Mouse (Mus musculus): ENCODE results near the gene Lasp1. TPM values are rescaled to one million over a fixed set of nuclear protein-coding genes. Genes with fewer than 3 reads are reported as not detected.

The Lasp1 gene
- polyA plus RNA-seq, 1 experiment from 2014 or later: 88.6 TPM

DNA sequence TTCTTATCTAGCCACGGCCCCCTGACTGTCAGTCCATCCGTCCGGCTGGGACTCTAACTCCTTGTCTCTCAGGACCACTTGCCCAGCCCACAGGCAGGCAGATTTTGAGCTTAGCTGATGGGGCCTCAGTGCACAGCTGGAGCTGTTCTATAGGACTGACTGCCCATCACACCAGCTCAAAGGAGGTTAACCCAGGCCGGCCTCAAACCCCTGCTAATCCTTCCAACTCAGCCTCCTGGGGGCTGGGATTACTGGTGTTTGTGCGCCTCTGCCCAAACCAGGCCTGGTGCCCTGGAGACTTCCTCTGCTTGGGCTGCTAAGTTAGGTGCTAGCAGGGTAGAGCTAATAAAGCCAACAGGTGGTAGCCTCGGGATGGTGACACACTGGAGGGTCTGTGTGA, 19.2 kb downstream of the Lasp1 start:
- Histone ChIP-seq H3K4me2 (ENCODE audit: low read depth, low read length) (no peak overlapping the region), H3K4me1 (ENCODE audit: control insufficient read depth, insufficient read depth, low read length) (peaks cover 25% of the 10 kb centered on the region), H3K27me3 (replicated peaks; ENCODE audit: control insufficient read depth, insufficient read depth, low read length) (no peaks in the 10 kb centered on the region), H3K4me3 (ENCODE audit: low read depth, low read length) (no peak overlapping the region), H3K9ac (ENCODE audit: low read depth, low read length) (0 out of 2 replicates have a peak overlapping the region, but pooled peaks have one; percentile 5), H3K9me3 (ENCODE audit: control insufficient read depth, low read length) (no peaks in the 10 kb centered on the region), H3K27ac (replicated peaks; ENCODE audit: low read depth, low read length) (no peak overlapping the region), H3K36me3 (ENCODE audit: control insufficient read depth, insufficient read depth, low read length) (peaks cover 58% of the 10 kb centered on the region)
- no peak; the same call in 1 of the 2 replicates for ATAC-seq (ENCODE audit: low read depth)
- 42% methylated on average over 6 of the region's 6 CpGs for WGBS
- no peak for DNase-seq (ENCODE audit: low spot score)

- Histone ChIP-seq H3K36me3 (ENCODE audit: control insufficient read depth, insufficient read depth, low read length) (peaks cover 62% of the 10 kb centered on the region), H3K9me3 (ENCODE audit: control insufficient read depth, low read length) (no peaks in the 10 kb centered on the region), H3K27me3 (replicated peaks; ENCODE audit: control insufficient read depth, insufficient read depth, low read length) (no peaks in the 10 kb centered on the region), H3K27ac (replicated peaks; ENCODE audit: low read depth, low read length) (peak overlapping the region; percentile 49; the same call in 1 of the 2 replicates), H3K4me2 (ENCODE audit: low read depth, low read length) (no peak overlapping the region), H3K9ac (ENCODE audit: low read depth, low read length) (0 out of 2 replicates have a peak overlapping the region, but pooled peaks have one; percentile 5), H3K4me1 (ENCODE audit: control insufficient read depth, insufficient read depth, low read length) (peaks cover 24% of the 10 kb centered on the region), H3K4me3 (ENCODE audit: low read depth, low read length) (no peak overlapping the region)
- DNase-seq (ENCODE audit: low spot score) (no peak), ATAC-seq (ENCODE audit: low read depth) (peak; percentile 62)
- WGBS: 9% methylated on average over 4 of the region's 4 CpGs
Measured at GRCm38 (mm10) chr11:97818571-97818970, 19.8 kb downstream of the Lasp1 start.

DNA sequence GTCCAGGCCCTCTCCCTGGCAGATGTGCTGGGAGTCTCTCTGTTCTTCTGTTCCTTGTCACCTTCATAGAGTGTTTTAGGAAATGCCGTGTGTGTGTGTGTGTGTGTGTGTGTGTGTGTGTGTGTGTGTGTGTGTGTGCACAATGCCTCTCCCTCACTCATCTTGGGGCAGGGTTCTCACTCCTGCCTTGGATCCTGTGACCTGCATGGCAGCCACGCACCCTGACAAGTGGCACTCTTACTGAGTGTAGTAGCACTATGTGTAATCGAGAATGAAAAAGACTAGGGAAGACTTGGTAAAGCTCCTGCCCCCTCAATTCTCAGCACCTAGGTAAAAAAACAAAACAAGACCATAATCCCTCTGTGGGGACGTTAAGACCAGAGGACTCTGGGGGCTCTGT, 20.3 kb downstream of the Lasp1 start:
- Histone ChIP-seq H3K9me3 (ENCODE audit: control insufficient read depth, low read length) (no peaks in the 10 kb centered on the region), H3K36me3 (ENCODE audit: control insufficient read depth, insufficient read depth, low read length) (peaks cover 65% of the 10 kb centered on the region), H3K4me3 (ENCODE audit: low read depth, low read length) (no peak overlapping the region), H3K4me1 (ENCODE audit: control insufficient read depth, insufficient read depth, low read length) (peaks cover 24% of the 10 kb centered on the region), H3K27ac (replicated peaks; ENCODE audit: low read depth, low read length) (peak overlapping the region; percentile 49; the same call in 1 of the 2 replicates), H3K4me2 (ENCODE audit: low read depth, low read length) (no peak overlapping the region), H3K9ac (ENCODE audit: low read depth, low read length) (no peak overlapping the region), H3K27me3 (replicated peaks; ENCODE audit: control insufficient read depth, insufficient read depth, low read length) (no peaks in the 10 kb centered on the region)
- 63% methylated on average over 4 of the region's 4 CpGs for WGBS
- DNase-seq (ENCODE audit: low spot score) (no peak), ATAC-seq (ENCODE audit: low read depth) (no peak)

GRCm38 (mm10) chr11:97819923-97820322, 21.1 kb downstream of the Lasp1 start:
- Histone ChIP-seq H3K4me3 (ENCODE audit: low read depth, low read length) (no peak overlapping the region), H3K27ac (replicated peaks; ENCODE audit: low read depth, low read length) (no peak overlapping the region), H3K4me2 (ENCODE audit: low read depth, low read length) (no peak overlapping the region), H3K9ac (ENCODE audit: low read depth, low read length) (no peak overlapping the region), H3K4me1 (ENCODE audit: control insufficient read depth, insufficient read depth, low read length) (peaks cover 21% of the 10 kb centered on the region), H3K36me3 (ENCODE audit: control insufficient read depth, insufficient read depth, low read length) (peaks cover 67% of the 10 kb centered on the region), H3K9me3 (ENCODE audit: control insufficient read depth, low read length) (no peaks in the 10 kb centered on the region), H3K27me3 (replicated peaks; ENCODE audit: control insufficient read depth, insufficient read depth, low read length) (no peaks in the 10 kb centered on the region)
- ATAC-seq (ENCODE audit: low read depth) (no peak), DNase-seq (ENCODE audit: low spot score) (no peak)
- 59% methylated on average over 5 of the region's 5 CpGs for WGBS

GRCm38 (mm10) chr11:97820840-97821239, 22.0 kb downstream of the Lasp1 start:
- no peak overlapping the region for H3K4me3 ChIP-seq (ENCODE audit: low read depth, low read length)
- no peak overlapping the region for H3K4me2 ChIP-seq (ENCODE audit: low read depth, low read length)
- H3K27me3 ChIP-seq (replicated peaks; ENCODE audit: control insufficient read depth, insufficient read depth, low read length): no peaks in the 10 kb centered on the region
- peaks cover 67% of the 10 kb centered on the region for H3K36me3 ChIP-seq (ENCODE audit: control insufficient read depth, insufficient read depth, low read length)
- no peak overlapping the region for H3K9ac ChIP-seq (ENCODE audit: low read depth, low read length)
- peaks cover 21% of the 10 kb centered on the region for H3K4me1 ChIP-seq (ENCODE audit: control insufficient read depth, insufficient read depth, low read length)
- no peak for DNase-seq (ENCODE audit: low spot score)
- no peak overlapping the region for H3K27ac ChIP-seq (replicated peaks; ENCODE audit: low read depth, low read length)
- no peaks in the 10 kb centered on the region for H3K9me3 ChIP-seq (ENCODE audit: control insufficient read depth, low read length)
- no peak for ATAC-seq (ENCODE audit: low read depth)
- WGBS: 64% methylated on average over 4 of the region's 4 CpGs

- no peaks in the 10 kb centered on the region for H3K9me3 ChIP-seq (ENCODE audit: control insufficient read depth, low read length)
- ATAC-seq (ENCODE audit: low read depth) (no peak), DNase-seq (ENCODE audit: low spot score) (no peak)
- no peak overlapping the region for H3K27ac ChIP-seq (replicated peaks; ENCODE audit: low read depth, low read length)
- WGBS: 96% methylated on average over 8 of the region's 8 CpGs
- peaks cover 67% of the 10 kb centered on the region for H3K36me3 ChIP-seq (ENCODE audit: control insufficient read depth, insufficient read depth, low read length)
- no peak overlapping the region for H3K4me3 ChIP-seq (ENCODE audit: low read depth, low read length)
- no peak overlapping the region for H3K9ac ChIP-seq (ENCODE audit: low read depth, low read length)
- H3K27me3 ChIP-seq (replicated peaks; ENCODE audit: control insufficient read depth, insufficient read depth, low read length): no peaks in the 10 kb centered on the region
- H3K4me2 ChIP-seq (ENCODE audit: low read depth, low read length): no peak overlapping the region
- peaks cover 21% of the 10 kb centered on the region for H3K4me1 ChIP-seq (ENCODE audit: control insufficient read depth, insufficient read depth, low read length)
Measured at GRCm38 (mm10) chr11:97821401-97822064, 22.7 kb downstream of the Lasp1 start.

GRCm38 (mm10) chr11:97822840-97823603, 24.2 kb downstream of the Lasp1 start:
- Histone ChIP-seq H3K4me1 (ENCODE audit: control insufficient read depth, insufficient read depth, low read length) (peaks cover 8% of the 10 kb centered on the region), H3K4me2 (ENCODE audit: low read depth, low read length) (no peak overlapping the region), H3K9ac (ENCODE audit: low read depth, low read length) (no peak overlapping the region), H3K4me3 (ENCODE audit: low read depth, low read length) (no peak overlapping the region), H3K27me3 (replicated peaks; ENCODE audit: control insufficient read depth, insufficient read depth, low read length) (no peaks in the 10 kb centered on the region), H3K9me3 (ENCODE audit: control insufficient read depth, low read length) (no peaks in the 10 kb centered on the region), H3K27ac (replicated peaks; ENCODE audit: low read depth, low read length) (no peak overlapping the region), H3K36me3 (ENCODE audit: control insufficient read depth, insufficient read depth, low read length) (peaks cover 68% of the 10 kb centered on the region)
- DNase-seq (ENCODE audit: low spot score) (no peak), ATAC-seq (ENCODE audit: low read depth) (no peak)
- 59% methylated on average over 20 of the region's 20 CpGs for WGBS

DNA sequence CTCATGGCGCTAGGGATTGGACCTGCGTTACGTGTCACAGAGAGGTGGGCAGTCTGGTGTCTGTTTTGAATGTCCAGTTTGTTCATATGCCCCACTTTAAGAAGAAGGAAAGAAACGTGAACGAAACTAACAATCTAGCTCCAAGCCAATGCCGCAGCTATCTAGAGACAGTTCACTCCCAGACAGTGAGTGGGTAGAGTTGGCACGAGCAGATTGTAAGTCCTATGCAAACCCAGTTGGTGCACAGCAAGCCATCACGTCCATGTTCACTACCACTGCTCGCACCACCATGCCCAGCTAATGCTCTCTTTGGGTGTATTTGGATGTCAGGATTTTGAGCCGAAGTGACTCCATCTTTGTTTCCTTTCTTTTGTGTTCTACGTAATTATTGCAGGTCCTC, 25.4 kb downstream of the Lasp1 start:
- 97% methylated on average over 11 of the region's 11 CpGs for WGBS
- H3K4me3 ChIP-seq (ENCODE audit: low read depth, low read length): no peak overlapping the region
- peaks cover 75% of the 10 kb centered on the region for H3K36me3 ChIP-seq (ENCODE audit: control insufficient read depth, insufficient read depth, low read length)
- H3K4me2 ChIP-seq (ENCODE audit: low read depth, low read length): no peak overlapping the region
- ATAC-seq (ENCODE audit: low read depth) (no peak), DNase-seq (ENCODE audit: low spot score) (no peak)
- no peaks in the 10 kb centered on the region for H3K27me3 ChIP-seq (replicated peaks; ENCODE audit: control insufficient read depth, insufficient read depth, low read length)
- no peak overlapping the region for H3K9ac ChIP-seq (ENCODE audit: low read depth, low read length)
- H3K9me3 ChIP-seq (ENCODE audit: control insufficient read depth, low read length): no peaks in the 10 kb centered on the region
- no peaks in the 10 kb centered on the region for H3K4me1 ChIP-seq (ENCODE audit: control insufficient read depth, insufficient read depth, low read length)
- H3K27ac ChIP-seq (replicated peaks; ENCODE audit: low read depth, low read length): no peak overlapping the region

All from embryonic facial prominence, embryonic 14.5 days (tissue).